Mouse (Mus musculus) gastrocnemius, postnatal 25 days (tissue): ENCODE measurements at regions not wholly inside any gene's neighbourhood (a gene's known extent, or its start where the extent isn't known, plus 50 kb on each side); places are given as distances from the start of the nearest gene placed in this dataset.
A peak's percentile ranks its signal among the peaks of the same experiment; 100 is the strongest.

Experiments used
- DNase-seq: peaks from one replicate; pipeline ENCODE4 v3.0.0; 2022

GRCm38 (mm10) chr7:136809576-136809975, 84.8 kb upstream of the Mgmt start:
- DNase-seq = no peak

- no peak for DNase-seq
Measured at GRCm38 (mm10) chr7:136813691-136814325, 80.6 kb upstream of the Mgmt start.

GRCm38 (mm10) chr7:136814751-136815150, 79.7 kb upstream of the Mgmt start:
- no peak for DNase-seq

- DNase-seq = no peak
Measured at GRCm38 (mm10) chr7:136820291-136820690, 74.1 kb upstream of the Mgmt start.

- no peak for DNase-seq
Measured at GRCm38 (mm10) chr7:136825647-136826046, 68.8 kb upstream of the Mgmt start.

GRCm38 (mm10) chr7:136829621-136830313, 64.6 kb upstream of the Mgmt start:
- DNase-seq = no peak

GRCm38 (mm10) chr7:136832419-136832818, 62.0 kb upstream of the Mgmt start:
- no peak for DNase-seq

GRCm38 (mm10) chr7:136838971-136839370, 55.4 kb upstream of the Mgmt start:
- DNase-seq = peak; percentile 22

- DNase-seq = no peak
Measured at GRCm38 (mm10) chr7:136840224-136840623, 54.2 kb upstream of the Mgmt start.

- DNase-seq = no peak
Measured at GRCm38 (mm10) chr7:136842751-136843150, 51.7 kb upstream of the Mgmt start.

- no peak for DNase-seq
Measured at GRCm38 (mm10) chr7:136844282-136844681, 50.1 kb upstream of the Mgmt start.
